Mouse (Mus musculus) bone marrow macrophage, adult 2 months (primary cell): Measurements from ENCODE around the gene Myof.

ENCODE experiments used
- CTCF ChIP-seq: IDR thresholded peaks from 2 replicates; pipeline ENCODE4 v1.5.1; 2012; ENCODE audit warnings: low read depth, mild to moderate bottlenecking, low read length, moderate library complexity
- POLR2A ChIP-seq: IDR thresholded peaks from 2 replicates; pipeline ENCODE4 v1.6.1; 2012; ENCODE audit warnings: mild to moderate bottlenecking, low read depth, low read length, borderline replicate concordance

- TF ChIP-seq POLR2A: no peak
- TF ChIP-seq CTCF: no peak
These were observed 57.6 kb downstream of the Myof start for GRCm38 (mm10) chr19:37985730-37986129.
